Mouse (Mus musculus) erythroblast, adult 5-6 weeks (primary cell): ENCODE measurements around the gene Ptprg. TPM values are rescaled to one million over a fixed set of nuclear protein-coding genes. Genes with fewer than 3 reads are reported as not detected.

ENCODE experiments used
- ATAC-seq: replicated peaks from 2 replicates; pipeline ENCODE4 v1.8.0; 2016; ENCODE audit warnings: moderate number of reproducible peaks, mild to moderate bottlenecking, moderate TSS enrichment, inconsistent platforms; ENCODE audit not compliant: poor library complexity, low FRiP score, severe bottlenecking
- total RNA-seq, 2 experiments: library from RNA; stranded (forward) in 1 of 2; stranded (reverse) in 1 of 2; fragments of 150-400 nt in 1 of 2; fragments of 200-764, 138-1000 nt in 1 of 2; gene quantifications; 2 replicates each; pipeline versions ENCODE4 v1.2.3 to v1.2.4; 2015 to 2017; ENCODE audit warnings: low replicate concordance in 2 of 2

Ptprg gene
- total RNA-seq (2015; ENCODE audit: low replicate concordance) (not detected in 2 replicates), total RNA-seq (2017; ENCODE audit: low replicate concordance) (not detected in 2 replicates)

DNA sequence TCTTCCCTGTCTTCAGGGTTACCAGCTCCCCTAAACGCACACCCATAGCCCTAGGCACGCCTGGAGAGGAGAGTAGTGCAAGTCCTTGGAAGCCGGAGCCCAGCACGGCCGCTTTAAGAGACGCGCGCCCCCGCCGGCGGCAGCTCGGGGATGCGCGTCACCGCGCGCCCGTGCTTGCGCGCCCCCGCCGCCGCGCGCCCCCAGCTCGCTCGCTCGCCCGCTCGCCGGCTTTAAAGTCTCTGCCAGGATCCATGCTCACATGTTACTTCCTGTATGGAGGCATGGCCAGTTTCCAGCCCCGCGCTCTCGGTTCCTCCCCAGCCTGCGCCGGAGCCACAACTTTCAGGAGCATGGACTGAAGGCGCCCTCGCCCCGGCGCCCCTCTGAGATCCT is at the start of gene Ptprg:
Gene Ptprg (plus strand): TSS at position 260 of the 393 bp plus-strand sequence.
- no peak for ATAC-seq

- no peak for ATAC-seq
Measured at GRCm38 (mm10) chr14:11503803-11504365, 49.4 kb upstream of the Ptprg start.

DNA sequence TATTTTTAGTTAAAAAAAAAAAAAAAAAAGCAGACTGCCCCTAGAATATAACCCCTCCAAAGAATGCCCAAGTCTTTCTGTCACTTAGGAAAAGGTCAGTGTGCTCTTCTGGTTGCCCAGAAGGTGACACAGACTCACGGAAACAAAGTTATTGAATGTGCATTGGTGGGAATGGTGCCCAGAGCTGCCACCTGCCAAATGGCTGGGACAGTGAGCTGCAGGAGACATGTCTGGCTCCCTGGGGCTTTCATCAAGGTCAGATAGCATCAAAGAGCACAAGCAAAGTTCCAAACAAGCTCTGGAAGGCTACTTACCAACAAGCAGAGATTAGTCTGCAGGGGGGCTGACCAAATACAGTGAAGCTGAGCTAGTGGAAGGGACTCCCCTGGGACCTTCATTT is 43.2 kb upstream of the Ptprg start:
- no peak for ATAC-seq

DNA sequence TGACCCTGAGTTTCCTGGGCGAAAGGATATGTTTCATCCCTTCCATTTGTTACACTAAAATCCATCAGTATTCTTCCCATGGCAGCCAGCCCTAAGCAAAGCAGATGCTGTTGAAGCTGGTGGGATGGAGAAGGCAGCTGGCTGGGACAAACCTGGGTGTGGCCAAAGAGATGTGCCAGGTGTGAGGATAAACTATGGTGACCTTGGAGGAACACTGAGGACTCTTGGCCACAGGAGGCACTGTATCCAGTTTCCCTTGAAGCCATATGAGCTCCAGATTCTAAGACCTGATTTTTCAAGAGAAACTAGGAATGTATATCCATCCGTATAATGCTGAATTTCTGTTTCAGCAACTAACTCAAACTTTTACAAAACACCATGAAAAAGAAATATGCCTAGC is 34.2 kb upstream of the Ptprg start:
- ATAC-seq: no peak

- ATAC-seq: no peak
Measured at GRCm38 (mm10) chr14:11523052-11523451, 30.3 kb upstream of the Ptprg start.

GRCm38 (mm10) chr14:11529591-11529990 is 23.7 kb upstream of the Ptprg start:
- ATAC-seq: no peak

DNA sequence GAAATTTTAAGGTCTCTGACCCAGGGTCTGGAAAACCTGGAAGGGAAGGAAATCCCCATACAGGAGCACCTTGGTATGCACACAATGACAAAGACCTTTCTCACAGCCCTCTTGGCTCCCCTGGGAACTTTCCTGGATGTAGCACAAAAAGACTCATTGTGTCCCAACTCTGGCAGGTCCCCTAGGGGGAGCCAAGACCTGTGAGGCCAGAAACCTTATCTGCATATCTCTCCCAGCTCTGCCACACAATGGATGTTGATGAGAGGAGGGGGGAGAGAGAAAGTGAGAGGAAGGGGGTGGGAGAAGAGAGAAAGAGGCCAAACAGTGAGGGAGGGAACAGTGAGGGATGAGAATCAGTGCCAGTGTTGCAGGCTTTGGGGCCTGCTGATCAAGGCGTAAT is 18.9 kb upstream of the Ptprg start:
- no peak for ATAC-seq

DNA sequence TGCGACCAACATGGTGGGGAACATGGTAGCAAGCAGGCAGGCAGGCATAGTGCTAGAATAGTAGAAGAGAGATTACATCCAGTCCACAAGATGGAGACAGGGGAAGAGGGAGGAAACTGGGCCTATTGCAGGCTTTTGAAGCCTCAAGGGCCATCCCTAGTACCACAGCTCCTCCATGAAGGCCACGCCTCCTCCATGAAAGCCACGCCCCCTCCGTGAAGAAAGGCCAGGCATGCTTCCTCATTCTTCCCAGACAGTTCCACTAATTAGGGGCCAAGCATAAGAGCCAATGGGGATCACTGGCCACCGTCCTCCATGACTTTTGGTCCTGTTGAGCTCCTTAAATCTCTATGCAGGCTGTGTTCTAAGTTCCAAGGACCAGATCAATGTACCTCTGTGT is 17.2 kb upstream of the Ptprg start:
- ATAC-seq: no peak

DNA sequence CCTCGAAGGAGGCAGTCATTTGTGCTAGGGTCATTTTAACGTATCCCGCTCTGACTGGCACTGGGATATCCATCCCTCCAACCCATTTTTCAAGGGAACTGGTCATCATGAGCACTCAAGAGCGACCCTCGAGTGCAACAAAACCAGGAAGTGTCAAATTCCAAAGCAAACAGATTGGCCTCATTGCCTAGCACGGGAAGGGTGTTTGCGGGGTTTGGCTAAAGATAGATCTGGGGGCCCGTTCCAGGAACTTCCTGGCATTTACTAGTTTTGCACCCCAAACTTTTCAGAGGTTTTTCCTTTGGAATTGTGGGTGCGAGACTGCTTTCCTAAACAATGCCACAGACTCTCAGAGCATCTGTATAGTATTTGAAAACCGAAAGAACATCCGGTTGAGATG is 1.4 kb upstream of the Ptprg start:
- ATAC-seq: no peak

GRCm38 (mm10) chr14:11552521-11553272 is 635 bp upstream of the Ptprg start:
- ATAC-seq: no peak

DNA sequence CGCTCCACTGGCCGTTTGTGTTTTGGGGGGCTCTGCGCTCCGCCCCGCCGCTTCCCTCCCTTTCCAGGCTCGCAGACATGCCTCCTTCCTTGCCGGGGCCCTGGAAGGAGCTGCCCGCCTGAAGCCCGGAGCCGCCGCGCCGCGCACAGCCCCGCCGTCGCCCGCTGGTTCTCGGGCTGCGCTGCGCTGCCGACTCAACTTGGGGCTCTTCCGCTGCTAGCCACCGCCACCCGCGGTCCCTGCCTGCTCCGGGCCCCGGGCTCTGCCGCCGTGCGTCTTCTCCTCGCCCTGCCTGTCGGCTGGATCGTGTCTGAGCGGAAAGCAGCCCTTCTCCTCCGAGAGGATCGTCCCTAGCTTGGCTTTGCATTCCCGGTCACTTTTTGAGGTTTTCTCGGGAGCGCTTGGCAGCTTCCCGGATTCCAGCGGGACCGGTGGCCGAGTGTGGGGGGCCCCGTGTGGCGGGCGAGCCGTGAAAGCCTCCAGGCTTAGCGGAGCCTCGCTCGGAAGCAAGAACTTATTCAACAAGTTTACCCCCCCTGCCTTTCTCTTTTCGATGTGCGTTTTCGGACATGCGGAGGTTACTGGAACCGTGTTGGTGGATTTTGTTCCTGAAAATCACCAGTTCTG is 460 bp downstream of the Ptprg start:
- ATAC-seq: no peak

GRCm38 (mm10) chr14:11554306-11555041 is 1.1 kb downstream of the Ptprg start:
- no peak for ATAC-seq

DNA sequence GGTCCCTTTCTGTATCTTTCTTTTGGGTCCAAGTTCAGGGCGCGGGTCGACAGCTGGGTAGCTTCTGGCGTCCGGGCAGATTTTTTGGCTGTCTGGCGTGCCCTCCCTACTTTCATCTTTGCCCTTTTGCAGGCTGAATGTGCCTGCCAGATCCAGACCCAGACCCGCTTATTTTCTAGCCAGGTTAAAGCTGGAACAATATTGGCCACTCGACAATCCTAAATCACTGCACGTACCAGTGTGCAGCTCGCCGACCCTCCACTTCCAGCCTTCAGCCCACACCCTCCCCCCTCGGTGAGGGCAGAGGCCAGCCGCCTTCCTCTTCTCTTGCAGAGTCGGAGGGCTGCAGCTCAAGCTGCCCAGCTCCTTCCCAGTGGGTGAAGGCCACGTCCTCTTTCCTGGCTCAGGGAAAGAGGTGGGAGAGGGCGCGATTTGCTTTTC is 1.7 kb downstream of the Ptprg start:
- ATAC-seq: no peak

DNA sequence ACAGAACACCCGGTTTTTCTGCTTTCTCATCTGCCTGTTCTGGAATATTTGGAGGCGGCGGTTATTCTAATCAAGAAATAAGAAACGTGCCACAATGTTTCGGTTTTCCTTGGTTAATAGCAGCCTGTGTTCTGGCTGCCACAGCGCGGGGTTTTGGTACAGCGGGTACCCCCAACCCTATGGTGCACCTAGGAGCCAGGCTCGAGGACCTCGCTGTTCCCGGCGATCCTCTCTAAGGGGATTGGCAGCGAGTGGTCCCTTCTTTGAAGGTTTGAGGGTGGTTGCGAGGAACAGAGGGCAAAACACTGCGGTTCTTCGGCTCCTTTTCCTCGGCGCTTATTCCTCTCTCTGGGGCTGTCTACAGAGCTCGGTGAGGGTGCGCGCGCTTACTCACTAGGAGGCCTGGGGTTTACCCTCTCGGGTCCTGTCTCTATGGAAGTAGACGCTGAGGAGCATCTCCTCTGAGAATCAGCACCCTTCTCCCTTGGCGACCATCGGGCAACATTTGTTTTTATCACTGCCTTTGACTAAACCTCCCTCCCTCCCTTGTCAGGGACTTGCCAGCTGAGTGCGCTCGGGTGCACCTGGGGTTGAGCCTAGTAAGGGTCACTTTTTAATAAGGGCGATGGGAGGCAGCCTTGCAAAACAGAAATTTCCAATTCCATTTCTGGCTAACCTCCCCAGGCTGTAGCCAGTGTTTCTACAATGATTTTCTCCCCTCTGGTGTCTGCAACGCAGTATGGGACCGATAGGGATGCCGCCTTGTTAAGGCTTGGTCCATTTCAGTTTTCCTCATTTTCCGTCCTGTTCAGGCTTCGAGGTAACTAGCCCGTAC is 2.4 kb downstream of the Ptprg start:
- no peak for ATAC-seq

DNA sequence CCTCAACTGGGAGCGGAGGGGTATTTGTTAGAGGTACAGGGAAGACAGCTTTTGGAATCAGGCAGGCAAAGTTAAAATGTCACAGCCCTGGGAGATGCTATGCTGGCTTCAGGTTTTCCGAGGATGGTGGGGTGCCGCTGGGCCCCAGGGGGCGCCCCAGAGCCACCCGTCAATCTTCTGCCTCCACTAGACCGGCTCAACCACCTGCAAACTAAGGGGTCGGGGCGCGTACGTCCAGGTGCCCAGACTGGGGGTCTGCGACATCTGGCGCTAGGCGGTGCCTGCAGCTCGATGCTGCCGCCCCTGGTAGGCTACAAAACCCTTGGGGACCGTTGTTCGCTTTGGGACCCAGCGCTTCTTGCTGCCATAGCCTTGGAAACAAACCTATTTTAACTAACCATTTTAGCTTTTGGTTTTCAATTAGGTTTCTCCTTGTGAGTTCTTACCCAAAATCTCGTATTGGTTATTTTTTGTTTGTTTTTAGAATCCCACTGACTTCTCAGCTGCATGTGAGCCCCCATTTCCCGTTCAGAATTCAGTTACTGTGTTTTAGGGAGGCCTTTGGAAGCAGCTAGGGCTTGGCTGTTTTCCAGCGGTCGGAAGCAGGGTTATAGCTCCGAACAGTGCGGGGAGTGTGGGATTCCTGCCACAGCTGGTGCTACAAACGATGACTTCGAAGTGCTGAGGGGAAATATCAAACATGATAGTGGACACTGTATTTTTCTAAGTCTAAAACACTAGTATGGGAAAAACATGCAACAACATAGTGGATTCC is 3.2 kb downstream of the Ptprg start:
- ATAC-seq: no peak

- ATAC-seq: no peak
Measured at GRCm38 (mm10) chr14:11558496-11558895, 5.2 kb downstream of the Ptprg start.

GRCm38 (mm10) chr14:11560641-11561232 is 7.4 kb downstream of the Ptprg start:
- no peak for ATAC-seq

GRCm38 (mm10) chr14:11561397-11561796 is 8.1 kb downstream of the Ptprg start:
- ATAC-seq: no peak
